Mouse (Mus musculus): ENCODE measurements around the gene Pdcd1. TPM values are rescaled to one million over a fixed set of nuclear protein-coding genes. Genes with fewer than 3 reads are reported as not detected.
"Not testable (repeated sequence)": the region's sequence is repeated elsewhere in the genome, so short reads cannot be mapped to it uniquely, and the experiment has no call there.

Pdcd1 gene
- polyA plus RNA-seq, 2 experiments, result 0.09 to 0.50 TPM

- Histone ChIP-seq H3K4me3 (replicated peaks; ENCODE audit: low read length) (no peak overlapping the region), H3K9me3 (ENCODE audit: control insufficient read depth, low read length) (no peaks in the 10 kb centered on the region), H3K9ac (ENCODE audit: low read depth, low read length, severe bottlenecking) (no peak overlapping the region), H3K36me3 (ENCODE audit: control insufficient read depth, insufficient read depth, low read length) (no peaks in the 10 kb centered on the region), H3K4me1 (ENCODE audit: control insufficient read depth, insufficient read depth, low read length) (peaks cover 2% of the 10 kb centered on the region; the same call in 1 of the 2 replicates), H3K27ac (replicated peaks; ENCODE audit: low read depth, low read length) (no peak overlapping the region), H3K27me3 (ENCODE audit: control insufficient read depth, insufficient read depth, low read length) (no peaks in the 10 kb centered on the region), H3K4me2 (replicated peaks; ENCODE audit: low read depth, low read length, severe bottlenecking) (no peak overlapping the region)
- WGBS, result 84% methylated on average over 6 of the region's 6 CpGs
- ATAC-seq (ENCODE audit: low FRiP score, low read depth) (no peak), DNase-seq (ENCODE audit: low spot score) (no peak)
- no peak for TF ChIP-seq POLR2A (IDR thresholded peaks at IDR 0.05; ENCODE audit: borderline replicate concordance, extremely low read depth, insufficient read depth, insufficient read length)
Measured at GRCm38 (mm10) chr1:94074756-94075155, 22.4 kb upstream of the Pdcd1 start.

- not testable (repeated sequence) for H3K9me3 ChIP-seq (ENCODE audit: control insufficient read depth, low read length); DNase-seq (ENCODE audit: low spot score); H3K36me3 ChIP-seq (ENCODE audit: control insufficient read depth, insufficient read depth, low read length); H3K9ac ChIP-seq (ENCODE audit: low read depth, low read length, severe bottlenecking); H3K4me1 ChIP-seq (ENCODE audit: control insufficient read depth, insufficient read depth, low read length); H3K27ac ChIP-seq (replicated peaks; ENCODE audit: low read depth, low read length); H3K27me3 ChIP-seq (ENCODE audit: control insufficient read depth, insufficient read depth, low read length); H3K4me2 ChIP-seq (replicated peaks; ENCODE audit: low read depth, low read length, severe bottlenecking); H3K4me3 ChIP-seq (replicated peaks; ENCODE audit: low read length); ATAC-seq (ENCODE audit: low FRiP score, low read depth)
- WGBS, result 80% methylated on average over 1 of the region's 1 CpGs
Measured at GRCm38 (mm10) chr1:94058281-94058680, 5.9 kb upstream of the Pdcd1 start.

- H3K4me1 ChIP-seq (ENCODE audit: control insufficient read depth, insufficient read depth, low read length), result peaks cover 8% of the 10 kb centered on the region; the same call in 1 of the 2 replicates
- H3K36me3 ChIP-seq (ENCODE audit: control insufficient read depth, insufficient read depth, low read length), result no peaks in the 10 kb centered on the region
- no peak for TF ChIP-seq POLR2A (IDR thresholded peaks at IDR 0.05; ENCODE audit: borderline replicate concordance, extremely low read depth, insufficient read depth, insufficient read length)
- 91% methylated on average over 2 of the region's 2 CpGs for WGBS
- no peaks in the 10 kb centered on the region for H3K27me3 ChIP-seq (ENCODE audit: control insufficient read depth, insufficient read depth, low read length)
- no peaks in the 10 kb centered on the region for H3K9me3 ChIP-seq (ENCODE audit: control insufficient read depth, low read length)
- no peak overlapping the region for H3K9ac ChIP-seq (ENCODE audit: low read depth, low read length, severe bottlenecking)
- ATAC-seq (ENCODE audit: low FRiP score, low read depth) (no peak), DNase-seq (ENCODE audit: low spot score) (no peak)
- no peak overlapping the region for H3K4me2 ChIP-seq (replicated peaks; ENCODE audit: low read depth, low read length, severe bottlenecking)
- no peak overlapping the region for H3K27ac ChIP-seq (replicated peaks; ENCODE audit: low read depth, low read length)
- no peak overlapping the region for H3K4me3 ChIP-seq (replicated peaks; ENCODE audit: low read length)
Measured at GRCm38 (mm10) chr1:94057401-94057800, 5.0 kb upstream of the Pdcd1 start.

- ATAC-seq (ENCODE audit: low FRiP score, low read depth) (no peak), DNase-seq (ENCODE audit: low spot score) (no peak)
- no peak overlapping the region for H3K4me3 ChIP-seq (replicated peaks; ENCODE audit: low read length)
- no peak for TF ChIP-seq POLR2A (IDR thresholded peaks at IDR 0.05; ENCODE audit: borderline replicate concordance, extremely low read depth, insufficient read depth, insufficient read length)
- no peaks in the 10 kb centered on the region for H3K9me3 ChIP-seq (ENCODE audit: control insufficient read depth, low read length)
- H3K4me1 ChIP-seq (ENCODE audit: control insufficient read depth, insufficient read depth, low read length), result peaks cover 10% of the 10 kb centered on the region; the same call in 1 of the 2 replicates
- no peak overlapping the region for H3K27ac ChIP-seq (replicated peaks; ENCODE audit: low read depth, low read length)
- H3K27me3 ChIP-seq (ENCODE audit: control insufficient read depth, insufficient read depth, low read length), result no peaks in the 10 kb centered on the region
- no peaks in the 10 kb centered on the region for H3K36me3 ChIP-seq (ENCODE audit: control insufficient read depth, insufficient read depth, low read length)
- H3K4me2 ChIP-seq (replicated peaks; ENCODE audit: low read depth, low read length, severe bottlenecking), result no peak overlapping the region
- no peak overlapping the region for H3K9ac ChIP-seq (ENCODE audit: low read depth, low read length, severe bottlenecking)
- 61% methylated on average over 3 of the region's 3 CpGs for WGBS
Measured at GRCm38 (mm10) chr1:94055966-94056365, 3.6 kb upstream of the Pdcd1 start.

GRCm38 (mm10) chr1:94054481-94054880, 2.1 kb upstream of the Pdcd1 start:
- Histone ChIP-seq H3K4me2 (replicated peaks; ENCODE audit: low read depth, low read length, severe bottlenecking) (no peak overlapping the region), H3K36me3 (ENCODE audit: control insufficient read depth, insufficient read depth, low read length) (no peaks in the 10 kb centered on the region), H3K27me3 (ENCODE audit: control insufficient read depth, insufficient read depth, low read length) (no peaks in the 10 kb centered on the region), H3K27ac (replicated peaks; ENCODE audit: low read depth, low read length) (no peak overlapping the region), H3K9me3 (ENCODE audit: control insufficient read depth, low read length) (no peaks in the 10 kb centered on the region), H3K4me1 (ENCODE audit: control insufficient read depth, insufficient read depth, low read length) (peaks cover 10% of the 10 kb centered on the region; the same call in 1 of the 2 replicates), H3K9ac (ENCODE audit: low read depth, low read length, severe bottlenecking) (no peak overlapping the region), H3K4me3 (replicated peaks; ENCODE audit: low read length) (no peak overlapping the region)
- no peak for TF ChIP-seq POLR2A (IDR thresholded peaks at IDR 0.05; ENCODE audit: borderline replicate concordance, extremely low read depth, insufficient read depth, insufficient read length)
- DNase-seq (ENCODE audit: low spot score), result no peak
- WGBS, result 56% methylated on average over 1 of the region's 1 CpGs
- no peak for ATAC-seq (ENCODE audit: low FRiP score, low read depth)

Measured in limb, embryonic 14.5 days (tissue).